Mouse (Mus musculus): ENCODE measurements around the gene Ier3.

DNA sequence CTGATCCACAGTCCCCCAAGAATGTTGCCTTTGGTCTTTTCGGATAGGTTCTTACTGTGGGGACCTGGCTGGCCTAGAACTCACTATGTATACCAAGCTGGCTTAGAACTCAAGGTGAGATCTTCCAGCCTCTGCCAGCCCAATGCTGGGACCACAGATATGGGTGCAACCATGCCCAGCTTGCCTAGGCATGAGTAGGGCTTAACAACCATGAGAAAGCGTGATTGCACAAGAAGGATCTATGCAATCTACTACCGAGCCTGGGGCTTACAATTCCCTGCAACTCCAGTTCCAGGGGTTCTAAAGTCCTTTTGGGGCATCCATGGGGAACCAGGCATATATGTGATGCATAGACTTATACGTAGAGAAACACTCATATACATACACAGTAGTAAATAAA is 30.6 kb upstream of the Ier3 start:
- TF ChIP-seq GATA1 (IDR thresholded peaks at IDR 0.05; ENCODE audit: low read length) (no peak), TAL1 (IDR thresholded peaks at IDR 0.05; ENCODE audit: low read length) (no peak)

Measured in erythroblast, embryonic 14.5 days (primary cell).